Comparison of ENCODE assay signal across 10 mouse cellular contexts in genomic region chr9:45181770-45182169, GRCm38 (mm10). TPM values are rescaled to one million over a fixed set of nuclear protein-coding genes. Genes with fewer than 3 reads are reported as not detected.
DNase-seq lines count a peak whose midpoint lies in the region.
"Had no signal": no experiment of that assay in that cellular context is flagged by ENCODE, and none has a peak within 500 bp of the region (broad histone marks: within the 10 kb centered on the region; RNA-seq: fewer than 3 reads in every experiment).

Gene BC049352, plus strand, starts transcription at chr9:45182007.

- peak; percentile 9 for DNase-seq in gastrocnemius, adult 18-20 months (ENCODE audit: low spot score)
- DNase-seq in gastrocnemius, postnatal 4 days (ENCODE audit: low spot score in 2 of 2): no peak
- peak; percentile 28 for DNase-seq in layer of hippocampus, adult 9-11 months
- DNase-seq in layer of hippocampus, adult 8-10 months (ENCODE audit: low spot score in 2 of 2): no peak
- peak; percentile 28 for DNase-seq in thymus, postnatal 14 days
- no peak for DNase-seq in thymus, postnatal 25 days
- peak; percentile 45 for DNase-seq in skeletal muscle tissue, adult 2 months (ENCODE audit: low read depth, low spot score)
- no peak for DNase-seq in T-cell, adult 2 months (ENCODE audit: low spot score)
- DNase-seq: cerebellum, adult 9-11 months; lung, embryonic 14.5 days had no signal

RNA-seq across cellular contexts. Expression of gene BC049352, which starts in this region (rescaled TPM):
- 1 to 10 TPM; 1.2 to 1.7 TPM for total RNA-seq in gastrocnemius, adult 18-20 months (2021)
- under 1 TPM in 1 of 2 experiments, not detected in 1; 0.21 TPM for total RNA-seq in gastrocnemius, postnatal 4 days (2021)
- total RNA-seq in layer of hippocampus, adult 8-10 months (2022): 1 to 10 TPM in 1 of 4 experiments, under 1 TPM in 3; 0.43 to 1.0 (median 0.59) TPM

Comparison
In these comparisons a context has a peak if more than half of its experiments do, and no peak if none do; other contexts are left out.
1. DNase-seq: peak in gastrocnemius, adult 18-20 months (single experiment), layer of hippocampus, adult 9-11 months (single experiment), thymus, postnatal 14 days (single experiment) and skeletal muscle tissue, adult 2 months (single experiment); none in gastrocnemius, postnatal 4 days (0 of 2), layer of hippocampus, adult 8-10 months (0 of 2), thymus, postnatal 25 days (single experiment) and T-cell, adult 2 months (single experiment).